Mouse (Mus musculus) myocyte (in vitro differentiated cells): ENCODE results near the gene Agl.

Experiments used
- CEBPB ChIP-seq: IDR thresholded peaks from 2 replicates; pipeline ENCODE4 v1.6.1; 2011; ENCODE audit warnings: mild to moderate bottlenecking, moderate library complexity; ENCODE audit not compliant: poor library complexity, insufficient read depth, severe bottlenecking
- E2F4 ChIP-seq: IDR thresholded peaks from one replicate; pipeline ENCODE4 v1.6.1; 2011; ENCODE audit warnings: mild to moderate bottlenecking, control low read depth, moderate library complexity; ENCODE audit not compliant: insufficient read depth
- MAX ChIP-seq: IDR thresholded peaks from one replicate; pipeline ENCODE4 v1.6.1; 2011; ENCODE audit warnings: low read depth, mild to moderate bottlenecking, control low read depth
- MYOD1 ChIP-seq, 3 experiments: IDR thresholded peaks; one replicate each; pipeline ENCODE4 v1.6.1; 2011; ENCODE audit warnings: control low read depth in 2 of 3, low read depth in 2 of 3, mild to moderate bottlenecking in 2 of 3, moderate library complexity in 1 of 3; ENCODE audit not compliant: insufficient read length in 2 of 3, control insufficient read depth in 1 of 3
- POLR2A ChIP-seq: IDR thresholded peaks from one replicate; pipeline ENCODE4 v1.6.1; 2011; ENCODE audit warnings: low read depth, mild to moderate bottlenecking, control low read depth, moderate library complexity; ENCODE audit not compliant: insufficient read length
- POLR2AphosphoS2 ChIP-seq: IDR thresholded peaks from one replicate; pipeline ENCODE4 v1.6.1; 2011; ENCODE audit warnings: low read depth, control low read depth; ENCODE audit not compliant: insufficient read length
- TCF3 ChIP-seq: IDR thresholded peaks from one replicate; pipeline ENCODE4 v1.6.1; 2011; ENCODE audit warnings: low read depth, control low read depth; ENCODE audit not compliant: insufficient read length

GRCm38 (mm10) chr3:116710941-116711340 lies 97.0 kb downstream of the Agl start:
- no peak for TF ChIP-seq POLR2AphosphoS2
- TF ChIP-seq MYOD1 (IDR thresholded peaks at IDR 0.05; ENCODE audit: control insufficient read depth in 1 of 3, insufficient read length in 2 of 3, low read depth in 2 of 3) = no peak
- no peak for TF ChIP-seq POLR2A
- TF ChIP-seq TCF3 = no peak
- no peak for TF ChIP-seq E2F4
- no peak for TF ChIP-seq CEBPB
- TF ChIP-seq MAX = no peak
